Mouse (Mus musculus): ENCODE measurements at regions not wholly inside any gene's neighbourhood (a gene's known extent, or its start where the extent isn't known, plus 50 kb on each side); places are given as distances from the start of the nearest gene placed in this dataset.

- DNase-seq (ENCODE audit: low spot score in 2 of 2): no peak
Measured at GRCm38 (mm10) chr15:11716168-11716842, 190.8 kb downstream of the Npr3 start.

GRCm38 (mm10) chr15:11712481-11713274, 194.4 kb downstream of the Npr3 start:
- DNase-seq (ENCODE audit: low spot score in 2 of 2): no peak

- DNase-seq (ENCODE audit: low spot score in 2 of 2): no peak
Measured at GRCm38 (mm10) chr15:11701246-11701645, 205.8 kb downstream of the Npr3 start.

GRCm38 (mm10) chr15:11699929-11700328, 207.2 kb downstream of the Npr3 start:
- no peak for DNase-seq (ENCODE audit: low spot score in 2 of 2)

- DNase-seq (ENCODE audit: low spot score in 2 of 2): no peak
Measured at GRCm38 (mm10) chr15:11697060-11697459, 210.0 kb downstream of the Npr3 start.

- DNase-seq (ENCODE audit: low spot score in 2 of 2): no peak
Measured at GRCm38 (mm10) chr15:11693772-11694270, 213.3 kb downstream of the Npr3 start.

DNA sequence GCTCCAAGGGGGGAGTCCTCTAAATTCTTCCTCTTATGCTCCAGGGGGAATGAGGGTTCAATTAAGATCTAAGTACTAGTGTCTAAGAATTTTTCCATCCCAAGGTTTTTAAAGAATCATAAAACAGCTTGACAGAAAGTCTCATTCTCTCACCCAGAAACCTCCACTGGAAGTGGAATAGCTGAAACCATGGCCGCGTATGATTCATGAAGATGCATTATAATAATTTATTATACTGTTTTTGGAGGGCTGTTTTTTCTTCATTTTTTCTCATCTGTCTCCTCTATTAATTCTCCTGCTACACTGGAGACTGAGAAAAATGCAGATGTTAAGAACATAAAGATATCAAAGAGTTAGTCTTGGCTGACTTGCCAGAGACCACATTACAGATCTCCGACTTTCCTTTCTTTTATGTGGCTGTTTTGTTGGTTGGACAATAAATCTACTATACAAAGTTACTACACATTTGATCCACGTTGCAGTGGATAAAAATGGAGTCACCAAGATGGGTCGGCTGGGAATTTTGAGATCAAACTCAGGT, 242.2 kb downstream of the Npr3 start:
- no peak for DNase-seq (ENCODE audit: low spot score in 2 of 2)

GRCm38 (mm10) chr15:11655168-11655567, 251.9 kb downstream of the Npr3 start:
- no peak for DNase-seq (ENCODE audit: low spot score in 2 of 2)

- no peak for DNase-seq (ENCODE audit: low spot score in 2 of 2)
Measured at GRCm38 (mm10) chr15:11646241-11646640, 246.8 kb upstream of the Tars start.

- no peak for DNase-seq (ENCODE audit: low spot score in 2 of 2)
Measured at GRCm38 (mm10) chr15:11644779-11645178, 245.3 kb upstream of the Tars start.

- DNase-seq (ENCODE audit: low spot score in 2 of 2): no peak
Measured at GRCm38 (mm10) chr15:11630654-11631053, 231.2 kb upstream of the Tars start.

DNA sequence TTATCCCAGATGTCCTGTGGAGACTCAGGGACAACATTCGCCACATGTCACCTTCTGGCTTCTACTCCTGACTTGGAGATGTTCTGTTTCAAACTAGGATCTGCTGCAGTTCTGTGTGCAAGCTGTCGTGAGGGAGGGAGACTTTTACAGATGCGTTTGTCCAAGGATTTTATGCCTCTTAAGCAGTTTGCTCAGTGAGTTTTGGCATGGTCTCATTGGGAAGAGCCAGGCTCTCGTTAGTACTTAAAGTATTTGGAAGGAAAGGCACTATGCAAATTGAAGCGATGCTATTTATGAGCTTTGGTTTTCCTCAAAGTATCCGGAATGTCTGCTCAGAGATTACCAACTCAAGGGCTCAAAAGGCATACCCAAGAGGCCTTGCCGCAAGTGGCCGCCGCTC, 227.0 kb upstream of the Tars start:
- no peak for DNase-seq (ENCODE audit: low spot score in 2 of 2)

DNA sequence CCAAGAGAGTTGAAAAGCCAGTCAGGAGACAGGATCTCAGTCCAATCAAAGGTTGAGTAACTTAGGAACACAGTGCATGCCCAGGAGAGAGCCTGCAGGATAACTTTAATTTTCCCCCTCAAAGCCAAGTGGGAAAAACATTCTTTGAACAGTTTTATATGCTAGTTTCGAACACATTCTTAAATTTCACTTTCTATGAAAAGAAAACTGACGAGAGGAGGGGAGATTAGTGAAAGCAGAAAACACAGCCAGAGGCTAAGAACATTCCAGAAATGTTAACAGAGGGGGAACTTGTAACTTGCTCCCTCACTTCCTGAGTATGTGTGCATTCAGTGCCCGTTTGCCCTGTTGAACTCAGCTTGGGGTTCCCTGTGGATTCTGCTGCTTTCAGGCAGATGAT, 213.0 kb upstream of the Tars start:
- DNase-seq (ENCODE audit: low spot score in 2 of 2): no peak

DNA sequence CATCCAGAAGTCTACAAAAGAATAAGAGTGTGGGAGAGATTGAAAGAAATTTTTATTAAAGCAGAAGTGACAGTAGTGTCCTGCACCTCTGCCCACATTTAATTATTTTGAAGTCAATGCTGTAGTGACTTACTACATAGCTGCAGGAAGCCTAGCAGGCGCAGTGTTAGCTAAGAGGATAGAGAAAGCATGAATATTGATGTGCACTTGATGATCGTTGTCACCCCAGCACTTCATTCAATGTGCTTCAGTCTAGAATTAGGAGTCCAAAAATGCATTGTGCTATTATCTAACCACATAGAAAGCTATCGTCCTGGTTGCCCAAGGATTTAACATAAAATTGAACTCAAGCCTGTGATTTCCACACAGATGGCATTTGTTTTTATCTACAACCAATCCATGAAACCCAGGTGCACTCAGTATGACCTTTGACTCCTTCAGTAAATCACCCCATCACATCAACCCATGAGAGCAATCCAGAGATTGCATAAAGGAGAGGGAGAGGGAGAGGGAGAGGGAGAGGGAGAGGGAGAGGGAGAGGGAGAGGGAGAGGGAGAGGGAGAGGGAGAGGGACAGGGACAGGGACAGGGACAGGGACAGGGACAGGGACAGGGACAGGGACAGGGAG, 210.7 kb upstream of the Tars start:
- no peak for DNase-seq (ENCODE audit: low spot score in 2 of 2)

DNA sequence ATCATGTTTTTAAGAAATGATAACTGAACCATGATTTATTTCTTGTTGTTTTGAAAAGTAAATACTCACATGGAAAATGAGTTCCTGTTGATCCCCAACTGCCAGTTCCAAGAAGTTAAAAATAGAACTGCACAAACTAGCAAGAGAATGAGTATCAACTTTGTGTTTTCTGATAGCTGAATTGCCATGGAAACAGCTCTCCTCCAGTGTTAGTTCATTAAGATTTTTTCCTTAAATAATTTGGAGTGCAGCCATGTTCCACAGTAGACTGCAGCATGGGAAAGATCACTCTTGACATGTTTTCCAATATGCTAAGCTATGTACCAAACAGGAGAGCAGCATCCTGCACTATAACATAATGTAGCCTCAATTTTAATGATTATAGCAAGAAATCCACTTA, 208.0 kb upstream of the Tars start:
- DNase-seq (ENCODE audit: low spot score in 2 of 2): no peak

DNA sequence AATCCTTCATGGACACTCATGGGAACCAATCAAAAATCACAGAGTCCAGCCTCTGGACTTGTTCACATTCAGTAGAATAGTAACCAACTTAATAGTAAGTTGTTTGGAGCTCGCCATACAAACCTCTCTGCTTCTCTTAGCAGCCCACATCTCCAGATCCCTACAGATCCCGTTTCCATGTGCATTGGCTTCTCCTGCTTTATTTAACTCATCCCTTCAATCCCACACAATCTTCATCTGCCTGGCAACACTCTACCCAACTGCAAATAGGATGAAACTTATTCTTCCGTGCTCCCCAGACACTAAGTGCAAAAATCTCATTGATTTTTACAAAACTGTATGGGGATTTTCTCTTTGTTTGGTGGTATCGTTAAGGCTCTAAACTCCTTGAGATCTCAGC, 206.2 kb upstream of the Tars start:
- DNase-seq (ENCODE audit: low spot score in 2 of 2): no peak

GRCm38 (mm10) chr15:11597021-11597420, 197.6 kb upstream of the Tars start:
- no peak for DNase-seq (ENCODE audit: low spot score in 2 of 2)

DNA sequence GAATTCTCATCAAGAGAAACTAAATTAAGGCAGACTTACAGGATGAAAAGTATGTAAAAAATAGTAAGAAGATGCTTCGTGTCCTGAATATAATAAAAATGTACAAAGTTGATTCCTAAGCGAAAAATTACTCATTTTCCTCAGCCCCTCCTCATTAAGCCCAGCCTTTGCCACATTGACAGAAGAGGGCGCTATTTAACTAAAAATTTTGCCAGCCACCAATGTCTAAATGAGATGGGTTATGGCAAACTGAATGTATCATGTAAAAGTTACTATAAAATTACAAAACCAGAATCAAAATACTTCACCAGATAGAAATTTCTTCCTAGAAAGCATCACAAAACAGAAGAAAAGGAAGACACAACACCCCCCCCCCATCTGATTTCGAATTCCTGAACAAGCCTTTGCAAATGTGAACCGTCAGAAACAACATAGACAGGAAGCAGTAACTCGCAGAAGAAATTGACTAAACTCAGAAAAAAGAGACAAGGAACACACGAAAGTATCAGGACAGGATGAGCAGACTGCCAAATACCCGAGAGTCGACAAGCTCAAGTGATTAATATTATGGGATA, 191.2 kb upstream of the Tars start:
- DNase-seq (ENCODE audit: low spot score in 2 of 2): no peak

- no peak for DNase-seq (ENCODE audit: low spot score in 2 of 2)
Measured at GRCm38 (mm10) chr15:11589795-11590194, 190.3 kb upstream of the Tars start.

DNA sequence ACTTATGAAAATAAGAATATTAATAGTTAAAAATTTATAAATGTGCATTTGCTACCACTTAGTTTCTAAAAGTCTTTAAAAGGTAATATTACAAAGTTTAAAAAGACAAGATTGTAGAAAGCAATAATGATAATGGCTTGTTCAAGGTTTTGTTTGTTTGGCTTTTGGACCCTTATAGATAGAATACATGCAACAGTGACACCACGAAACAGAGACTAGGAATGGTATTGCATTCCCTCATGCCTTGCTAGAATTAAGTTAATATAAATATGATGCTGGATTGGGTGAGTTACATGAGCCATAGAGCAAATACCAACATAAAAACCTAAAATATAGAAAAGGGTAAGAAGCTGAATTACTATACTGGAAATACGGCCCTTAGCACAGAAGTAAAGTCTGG, 186.9 kb upstream of the Tars start:
- DNase-seq (ENCODE audit: low spot score in 2 of 2): no peak

GRCm38 (mm10) chr15:11584155-11584554, 184.7 kb upstream of the Tars start:
- DNase-seq (ENCODE audit: low spot score in 2 of 2): no peak

Data from adrenal gland, adult 18-20 months (tissue).